Mouse (Mus musculus) neural tube, embryonic 13.5 days (tissue): ENCODE measurements at regions not wholly inside any gene's neighbourhood (a gene's known extent, or its start where the extent isn't known, plus 50 kb on each side); places are given as distances from the start of the nearest gene placed in this dataset.

Experiments
- ATAC-seq: fragments of 200-750 bp; cut with Nextera tagmentation; 2 replicates; pipeline ENCODE4 v1.8.0; 2017; ENCODE audit warnings: low read depth, mild to moderate bottlenecking, moderate TSS enrichment, moderate library complexity
- H3K27ac ChIP-seq: fragments of 300-500 bp; sonication (generic); replicated peaks from 2 replicates; pipeline ENCODE4 v1.5.1; 2015; ENCODE audit warnings: moderate library complexity, mild to moderate bottlenecking, inconsistent platforms
- H3K27me3 ChIP-seq: fragments of 300-500 bp; sonication (generic); 2 replicates; pipeline ENCODE4 v1.6.1; 2015; ENCODE audit warnings: mild to moderate bottlenecking, inconsistent platforms
- H3K36me3 ChIP-seq: fragments of 300-500 bp; sonication (generic); 2 replicates; pipeline ENCODE4 v1.6.1; 2015; ENCODE audit warnings: mild to moderate bottlenecking, inconsistent platforms
- H3K4me1 ChIP-seq: fragments of 300-500 bp; sonication (generic); replicated peaks from 2 replicates; pipeline ENCODE4 v1.6.1; 2015; ENCODE audit warnings: inconsistent platforms
- H3K4me2 ChIP-seq: fragments of 300-500 bp; sonication (generic); 2 replicates; pipeline ENCODE4 v1.6.1; 2015; ENCODE audit warnings: inconsistent platforms, mild to moderate bottlenecking, moderate library complexity
- H3K4me3 ChIP-seq: fragments of 300-500 bp; sonication (generic); 2 replicates; pipeline ENCODE4 v1.5.1; 2015; ENCODE audit warnings: mild to moderate bottlenecking, inconsistent platforms
- H3K9ac ChIP-seq: fragments of 300-500 bp; sonication (generic); 2 replicates; pipeline ENCODE4 v1.6.1; 2015; ENCODE audit warnings: moderate library complexity, mild to moderate bottlenecking, inconsistent platforms
- H3K9me3 ChIP-seq: fragments of 300-500 bp; sonication (generic); 2 replicates; pipeline ENCODE4 v1.6.1; 2016; ENCODE audit warnings: inconsistent platforms
- WGBS: fragments of 180-500 bp; shearing (Covaris S2); methylation state at CpG from one replicate; pipeline ENCODE4 v1.1.7; 2015; 5-methylcytosine and 5-hydroxymethylcytosine counted together

DNA sequence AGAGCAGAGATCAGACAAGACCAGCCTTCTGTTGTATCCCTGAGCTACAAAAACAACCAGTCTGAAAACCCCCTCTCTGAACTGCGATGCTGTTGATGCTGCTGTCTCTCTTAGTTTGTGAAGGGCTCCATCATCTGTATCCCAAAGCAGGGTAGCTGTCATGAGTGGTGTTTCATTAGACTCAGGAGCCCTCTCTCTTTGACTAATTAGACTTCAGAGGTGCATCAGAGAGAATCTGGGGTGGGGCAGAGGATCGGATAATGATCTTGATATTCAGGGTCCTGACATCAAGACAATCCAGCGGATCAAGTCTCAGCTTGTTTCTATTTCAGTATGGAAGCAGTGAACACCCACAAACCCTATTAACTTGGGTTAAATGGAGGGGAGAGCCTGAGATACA lies 70.6 kb upstream of the Slc24a4 start:
- ATAC-seq, result peak; percentile 33
- H3K27ac ChIP-seq, result 0 out of 2 replicates have a peak overlapping the region, but pooled peaks have one; percentile 18

DNA sequence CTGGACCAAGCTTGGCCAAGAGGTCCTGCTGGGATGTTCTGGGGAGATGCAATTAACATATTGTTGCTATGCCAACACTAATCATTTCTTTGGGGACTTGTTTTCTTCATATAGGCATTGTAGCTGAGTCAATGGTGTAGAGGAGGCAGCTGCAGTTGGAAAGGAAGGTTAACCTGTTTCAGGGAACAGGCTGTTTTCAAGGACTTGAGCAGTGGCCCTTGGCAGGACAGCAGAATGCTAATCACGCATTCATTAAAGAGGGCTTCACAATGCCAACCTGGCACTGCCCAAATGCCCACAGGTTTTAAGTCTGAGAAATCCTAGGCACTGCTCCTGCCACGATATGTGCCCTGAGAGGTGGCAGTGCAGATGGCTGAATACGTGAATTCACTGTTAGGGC lies 70.1 kb upstream of the Slc24a4 start:
- WGBS, result 54% methylated on average over 3 of the region's 3 CpGs
- H3K4me1 ChIP-seq, result peaks cover 16% of the 10 kb centered on the region
- no peak overlapping the region for H3K4me2 ChIP-seq
- no peak overlapping the region for H3K9ac ChIP-seq
- H3K27me3 ChIP-seq, result no peaks in the 10 kb centered on the region
- H3K36me3 ChIP-seq, result no peaks in the 10 kb centered on the region
- H3K4me3 ChIP-seq, result no peak overlapping the region
- peak; percentile 41; the same call in 1 of the 2 replicates for ATAC-seq
- H3K27ac ChIP-seq, result peak overlapping the region; percentile 18; the same call in 1 of the 2 replicates
- H3K9me3 ChIP-seq, result no peaks in the 10 kb centered on the region

More for the DNA sequence above, 70.6 kb upstream of the Slc24a4 start:
- Histone ChIP-seq H3K4me1 (peaks cover 16% of the 10 kb centered on the region), H3K9me3 (no peaks in the 10 kb centered on the region), H3K4me3 (no peak overlapping the region), H3K27me3 (no peaks in the 10 kb centered on the region), H3K9ac (no peak overlapping the region), H3K36me3 (no peaks in the 10 kb centered on the region), H3K4me2 (no peak overlapping the region)
- 47% methylated on average over 3 of the region's 3 CpGs for WGBS

DNA sequence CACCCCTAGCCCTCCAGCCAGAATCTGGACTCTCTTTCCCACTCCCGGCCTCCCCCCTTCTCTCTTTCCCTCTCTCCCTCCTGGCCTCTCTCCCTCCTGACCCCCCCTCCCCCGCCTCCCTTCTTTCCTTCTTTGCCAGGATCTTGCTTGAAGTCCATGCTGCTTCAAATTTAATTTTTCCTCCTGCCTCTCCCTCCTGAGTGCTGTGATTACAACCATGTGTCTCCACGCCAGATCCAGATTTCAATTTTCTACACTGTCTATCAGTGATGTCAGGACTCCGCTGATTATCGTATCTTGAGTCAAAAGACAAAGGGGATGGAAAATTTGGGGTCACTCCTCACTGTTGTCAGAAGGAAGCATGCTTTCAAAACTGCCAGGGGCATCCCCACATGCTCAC lies 67.4 kb upstream of the Slc24a4 start:
- Histone ChIP-seq H3K36me3 (no peaks in the 10 kb centered on the region), H3K9ac (no peak overlapping the region), H3K4me1 (peaks cover 24% of the 10 kb centered on the region), H3K27me3 (no peaks in the 10 kb centered on the region), H3K27ac (no peak overlapping the region), H3K4me2 (no peak overlapping the region), H3K9me3 (no peaks in the 10 kb centered on the region), H3K4me3 (no peak overlapping the region)
- 75% methylated on average over 5 of the region's 5 CpGs for WGBS
- no peak for ATAC-seq

DNA sequence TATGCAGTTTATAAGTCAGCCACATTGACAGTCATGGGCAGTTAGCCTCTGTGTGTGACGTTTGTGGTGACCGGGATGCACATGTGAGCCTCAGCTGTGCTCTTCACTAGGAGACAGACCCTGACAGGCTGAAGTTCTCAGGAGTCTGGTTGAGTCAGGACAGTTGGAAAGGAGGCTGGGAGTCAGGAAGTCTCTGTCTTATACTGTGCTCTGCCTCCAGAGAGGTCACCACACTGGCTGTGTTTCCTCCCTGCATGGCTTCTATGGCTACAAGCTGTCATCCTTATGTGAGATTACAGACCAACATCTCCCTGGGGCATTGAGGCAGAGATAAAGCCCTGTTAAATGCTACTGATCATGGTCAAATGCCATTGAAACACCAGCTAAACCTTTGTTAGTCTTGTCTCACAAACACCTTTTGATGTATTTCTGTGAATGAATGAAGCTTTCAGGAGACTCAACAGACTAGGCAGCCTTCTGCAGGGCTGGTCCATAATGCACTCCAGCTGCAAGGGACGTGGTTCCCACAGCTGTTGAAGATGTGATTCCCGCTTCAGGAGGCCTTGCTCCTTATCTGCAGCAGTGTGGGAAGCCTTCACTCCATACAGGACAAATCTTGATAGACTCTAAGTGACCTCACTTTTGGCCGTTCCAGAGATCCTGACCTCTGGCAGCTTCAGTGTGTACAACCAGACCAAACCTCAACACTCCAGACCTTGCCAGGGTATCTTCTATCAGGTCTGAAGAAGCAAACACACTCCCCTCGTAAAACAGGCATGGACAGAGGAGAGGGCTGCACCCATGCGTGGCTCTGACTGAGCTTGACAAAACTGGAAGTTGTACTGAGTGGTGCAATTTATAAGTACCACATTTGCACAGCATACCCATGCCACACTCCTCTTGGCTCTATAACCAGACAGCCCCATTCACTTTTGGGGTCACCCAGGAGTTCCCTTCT lies 66.6 kb upstream of the Slc24a4 start:
- H3K4me1 ChIP-seq, result peaks cover 24% of the 10 kb centered on the region
- no peaks in the 10 kb centered on the region for H3K27me3 ChIP-seq
- H3K9ac ChIP-seq, result no peak overlapping the region
- no peak for ATAC-seq
- no peak overlapping the region for H3K27ac ChIP-seq
- H3K4me3 ChIP-seq, result no peak overlapping the region
- no peak overlapping the region for H3K4me2 ChIP-seq
- H3K9me3 ChIP-seq, result no peaks in the 10 kb centered on the region
- 74% methylated on average over 7 of the region's 7 CpGs for WGBS
- H3K36me3 ChIP-seq, result no peaks in the 10 kb centered on the region

DNA sequence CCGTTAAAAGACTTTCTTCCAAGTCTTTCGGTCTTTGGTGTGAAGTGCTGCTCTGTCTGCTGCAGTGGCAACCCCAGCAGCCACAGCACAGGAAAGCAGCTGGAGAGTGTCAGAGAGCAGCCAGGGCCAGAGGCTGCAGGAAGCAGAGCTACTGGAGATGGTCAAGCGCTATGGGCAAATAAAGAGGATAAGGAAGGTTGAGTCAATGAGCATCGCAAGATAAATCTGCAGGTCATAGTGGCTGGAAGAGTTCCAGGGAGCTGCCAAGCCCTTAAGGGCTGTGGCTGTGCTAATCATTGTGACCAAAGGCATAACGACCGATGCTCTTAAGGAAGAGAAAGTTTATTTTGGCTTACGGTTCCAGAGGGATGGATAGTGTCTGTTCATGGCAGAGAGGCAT lies 65.9 kb upstream of the Slc24a4 start:
- Histone ChIP-seq H3K4me1 (peaks cover 24% of the 10 kb centered on the region), H3K4me2 (no peak overlapping the region), H3K9me3 (no peaks in the 10 kb centered on the region), H3K27me3 (no peaks in the 10 kb centered on the region), H3K4me3 (no peak overlapping the region), H3K36me3 (no peaks in the 10 kb centered on the region), H3K9ac (no peak overlapping the region), H3K27ac (no peak overlapping the region)
- ATAC-seq, result no peak
- WGBS, result 74% methylated on average over 7 of the region's 7 CpGs

DNA sequence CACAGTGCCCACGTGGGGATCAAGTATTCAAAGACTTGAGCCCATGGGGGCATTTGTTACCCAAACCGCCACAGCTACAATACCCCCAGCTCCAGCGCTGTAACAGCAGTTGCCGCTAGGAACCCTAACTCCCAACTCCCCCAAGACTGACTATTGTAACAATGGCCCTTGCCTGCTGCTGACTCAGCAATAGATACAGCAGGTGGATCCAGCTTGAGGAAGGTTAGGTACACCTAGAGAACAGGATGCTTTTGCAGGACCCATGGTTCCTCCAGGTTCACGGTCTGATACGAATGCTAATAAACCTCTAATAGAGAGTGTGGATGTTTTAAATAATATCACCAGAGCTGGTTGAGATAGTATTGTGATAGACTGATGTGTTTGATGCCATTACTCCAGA lies 65.3 kb upstream of the Slc24a4 start:
- H3K27ac ChIP-seq, result no peak overlapping the region
- H3K4me3 ChIP-seq, result no peak overlapping the region
- no peaks in the 10 kb centered on the region for H3K27me3 ChIP-seq
- peaks cover 21% of the 10 kb centered on the region for H3K4me1 ChIP-seq
- no peak overlapping the region for H3K9ac ChIP-seq
- ATAC-seq, result no peak
- no peaks in the 10 kb centered on the region for H3K9me3 ChIP-seq
- no peak overlapping the region for H3K4me2 ChIP-seq
- 84% methylated on average over 6 of the region's 6 CpGs for WGBS
- H3K36me3 ChIP-seq, result no peaks in the 10 kb centered on the region

DNA sequence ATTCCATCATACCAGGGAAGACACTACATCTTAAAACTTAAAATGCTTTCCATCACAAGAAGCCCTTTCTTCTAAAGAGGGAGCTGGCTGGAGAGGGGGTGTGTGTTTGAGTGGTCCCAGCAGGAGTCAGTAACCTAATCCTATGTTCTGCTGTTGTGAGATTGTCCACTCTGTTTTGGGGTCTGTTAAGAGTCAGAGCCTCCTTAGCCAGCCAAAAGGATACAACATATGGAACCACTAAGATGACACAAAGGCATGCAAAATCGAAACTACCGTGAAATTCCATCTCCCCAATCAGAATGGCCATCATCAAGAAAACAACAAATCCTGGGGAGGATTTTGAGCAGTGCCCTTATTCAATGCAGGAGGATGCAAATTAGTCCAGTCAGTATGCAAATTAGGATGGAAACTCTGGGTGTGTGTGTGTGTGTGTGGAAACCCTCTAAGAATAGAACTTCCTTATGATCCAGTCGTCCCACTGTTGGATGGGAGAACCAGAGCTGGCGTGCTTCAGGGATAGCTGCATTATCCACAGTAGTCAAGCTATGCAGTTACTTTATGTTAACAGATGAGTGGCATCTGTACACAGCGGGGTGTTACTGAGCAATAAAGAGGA lies 63.7 kb upstream of the Slc24a4 start:
- Histone ChIP-seq H3K27me3 (no peaks in the 10 kb centered on the region), H3K9me3 (no peaks in the 10 kb centered on the region), H3K4me3 (no peak overlapping the region), H3K36me3 (no peaks in the 10 kb centered on the region), H3K9ac (no peak overlapping the region), H3K4me1 (peaks cover 10% of the 10 kb centered on the region; the same call in 1 of the 2 replicates), H3K27ac (no peak overlapping the region), H3K4me2 (no peak overlapping the region)
- ATAC-seq, result no peak
- 51% methylated on average over 5 of the region's 5 CpGs for WGBS

DNA sequence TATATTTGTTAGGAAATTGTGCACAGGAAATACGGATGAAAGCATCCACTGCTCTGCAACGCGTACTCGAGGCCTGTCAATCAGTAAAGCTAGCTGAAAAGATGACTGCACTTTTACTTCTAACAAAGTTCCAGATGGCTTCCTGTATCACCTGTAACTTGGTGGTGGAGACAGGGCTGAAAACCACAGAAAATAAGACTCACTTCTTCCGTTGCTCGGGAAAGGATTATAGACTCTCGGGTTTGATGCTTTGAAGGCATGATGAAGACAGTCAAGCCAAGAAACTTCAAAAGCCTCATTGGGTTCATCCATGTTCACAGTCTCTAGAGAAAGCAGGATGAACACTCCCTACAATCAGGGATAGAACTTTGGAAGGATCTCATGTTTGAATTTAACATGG lies 60.8 kb upstream of the Slc24a4 start:
- H3K4me2 ChIP-seq, result no peak overlapping the region
- no peaks in the 10 kb centered on the region for H3K9me3 ChIP-seq
- WGBS, result 95% methylated on average over 7 of the region's 7 CpGs
- peaks cover 25% of the 10 kb centered on the region for H3K4me1 ChIP-seq
- no peaks in the 10 kb centered on the region for H3K36me3 ChIP-seq
- no peak overlapping the region for H3K4me3 ChIP-seq
- H3K9ac ChIP-seq, result no peak overlapping the region
- no peak for ATAC-seq
- no peak overlapping the region for H3K27ac ChIP-seq
- H3K27me3 ChIP-seq, result no peaks in the 10 kb centered on the region

DNA sequence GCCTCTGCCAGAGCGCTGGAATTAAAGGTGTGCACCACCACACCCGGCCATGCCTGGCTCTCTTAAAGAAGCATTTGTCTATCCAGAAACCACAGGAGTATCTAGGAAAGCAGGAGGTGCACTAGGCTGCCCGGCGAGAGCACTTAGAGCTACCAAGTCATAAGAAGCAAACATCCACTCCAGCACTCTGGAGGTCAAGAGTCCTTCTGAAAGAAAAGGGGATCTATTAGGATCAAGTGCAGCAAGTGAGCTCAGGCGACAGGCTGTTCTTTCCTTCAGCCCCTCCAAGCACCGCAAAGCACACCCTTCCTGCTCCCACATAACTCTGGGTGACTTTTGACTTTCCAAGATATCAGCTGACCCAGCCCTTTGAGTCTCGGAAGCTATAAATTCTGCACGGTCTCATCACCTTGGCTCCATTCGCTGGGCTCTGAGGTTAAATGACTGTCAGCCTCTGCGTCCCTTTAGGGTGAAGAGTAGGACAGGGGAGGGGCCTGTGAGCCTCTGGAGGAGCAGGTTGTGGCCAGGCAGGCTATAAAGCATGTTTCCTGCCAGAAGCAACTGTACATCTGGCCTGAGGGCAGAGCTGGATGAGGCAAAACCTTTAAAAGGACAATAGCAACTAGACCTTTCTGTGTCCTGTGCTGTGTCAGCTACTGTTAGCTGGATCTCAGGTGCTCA lies 58.9 kb upstream of the Slc24a4 start:
- Histone ChIP-seq H3K27ac (no peak overlapping the region), H3K4me3 (no peak overlapping the region), H3K27me3 (no peaks in the 10 kb centered on the region), H3K4me1 (peaks cover 22% of the 10 kb centered on the region), H3K36me3 (no peaks in the 10 kb centered on the region), H3K9me3 (no peaks in the 10 kb centered on the region), H3K4me2 (no peak overlapping the region), H3K9ac (no peak overlapping the region)
- WGBS, result 64% methylated on average over 10 of the region's 10 CpGs
- ATAC-seq, result no peak

DNA sequence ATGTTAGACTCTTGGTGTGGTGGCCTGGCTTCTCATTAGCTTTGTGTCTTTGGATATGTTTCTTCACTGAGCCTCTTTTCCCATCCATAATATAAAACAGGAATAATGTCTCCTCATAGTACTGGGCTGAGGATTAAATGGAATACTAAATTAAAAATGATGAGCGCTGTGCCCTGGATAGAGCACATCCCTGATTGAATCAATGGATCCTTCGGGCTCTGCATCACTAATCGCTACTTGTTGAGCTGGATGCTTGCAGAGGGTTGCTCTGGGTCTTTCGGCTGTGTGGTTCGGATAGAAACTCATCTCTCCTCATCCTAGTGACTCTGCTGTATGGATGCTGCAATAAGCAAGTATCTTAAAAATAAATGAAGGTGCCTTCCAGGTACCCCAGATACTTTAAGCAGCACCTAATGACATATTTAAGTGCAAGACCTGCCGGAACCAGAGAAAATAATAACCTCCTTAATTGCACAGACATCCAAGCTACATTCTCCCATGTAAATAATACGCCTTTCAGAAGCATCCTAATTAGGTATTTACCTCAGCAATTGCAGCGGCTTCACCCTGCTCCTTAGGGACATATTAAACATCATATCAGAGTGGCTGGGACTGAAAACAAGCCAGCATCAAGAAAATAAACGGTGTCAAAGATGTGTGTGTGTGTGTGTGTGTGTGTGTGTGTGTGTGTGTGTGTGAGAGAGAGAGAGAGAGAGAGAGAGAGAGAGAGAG lies 56.5 kb upstream of the Slc24a4 start:
- no peak overlapping the region for H3K27ac ChIP-seq
- no peak overlapping the region for H3K4me3 ChIP-seq
- H3K9ac ChIP-seq, result no peak overlapping the region
- peak; percentile 66; the same call in 1 of the 2 replicates for ATAC-seq
- no peak overlapping the region for H3K4me2 ChIP-seq
- no peaks in the 10 kb centered on the region for H3K27me3 ChIP-seq
- H3K36me3 ChIP-seq, result no peaks in the 10 kb centered on the region
- H3K9me3 ChIP-seq, result no peaks in the 10 kb centered on the region
- peaks cover 16% of the 10 kb centered on the region for H3K4me1 ChIP-seq
- 65% methylated on average over 9 of the region's 9 CpGs for WGBS

DNA sequence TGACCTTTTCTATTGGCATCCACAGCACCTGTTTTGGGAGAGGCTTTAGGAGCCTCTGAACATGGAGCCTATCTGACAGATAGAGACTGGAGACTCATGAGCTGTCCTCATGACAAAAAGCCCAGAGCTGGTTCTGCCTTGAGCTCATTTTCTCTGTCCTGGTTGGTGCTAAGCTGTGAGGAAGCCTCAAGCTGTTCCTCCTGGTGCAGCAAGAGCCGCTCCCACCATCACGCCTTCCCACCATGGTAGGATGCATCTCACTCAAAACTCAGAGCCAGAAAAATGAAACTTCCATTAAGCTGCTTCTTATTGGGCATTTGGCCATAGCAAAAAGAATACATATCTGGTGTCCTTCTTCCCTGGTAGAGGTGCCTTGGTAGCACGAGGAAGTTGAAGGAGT lies 55.0 kb upstream of the Slc24a4 start:
- H3K4me2 ChIP-seq, result no peak overlapping the region

More for the DNA sequence above, 55.0 kb upstream of the Slc24a4 start:
- 90% methylated on average over 3 of the region's 3 CpGs for WGBS
- ATAC-seq, result no peak
- Histone ChIP-seq H3K9ac (no peak overlapping the region), H3K27ac (no peak overlapping the region), H3K27me3 (no peaks in the 10 kb centered on the region), H3K4me1 (peaks cover 16% of the 10 kb centered on the region), H3K36me3 (no peaks in the 10 kb centered on the region), H3K4me3 (no peak overlapping the region), H3K9me3 (no peaks in the 10 kb centered on the region)
